Mouse (Mus musculus): ENCODE results near the gene Shb. TPM values are rescaled to one million over a fixed set of nuclear protein-coding genes. Genes with fewer than 3 reads are reported as not detected.
"Not testable (repeated sequence)": the region's sequence is repeated elsewhere in the genome, so short reads cannot be mapped to it uniquely, and the experiment has no call there.

The Shb gene
- polyA plus RNA-seq, 1 experiment from 2014 or later, result 2.7 TPM

GRCm38 (mm10) chr4:45402878-45403498, 129.3 kb downstream of the Shb start:
- H3K4me3 ChIP-seq (ENCODE audit: low read depth, low read length), result no peak overlapping the region
- no peak overlapping the region for H3K27ac ChIP-seq (ENCODE audit: low read depth, low read length)
- no peak overlapping the region for H3K4me2 ChIP-seq
- ATAC-seq (ENCODE audit: low FRiP score), result no peak
- H3K4me1 ChIP-seq (ENCODE audit: control insufficient read depth, insufficient read depth, low read length), result peaks cover 6% of the 10 kb centered on the region; the same call in 1 of the 2 replicates
- no peak for DNase-seq (ENCODE audit: low spot score, missing footprints)
- WGBS, result 91% methylated on average over 7 of the region's 7 CpGs
- H3K27me3 ChIP-seq (ENCODE audit: control insufficient read depth, insufficient read depth, low read length), result no peaks in the 10 kb centered on the region
- H3K36me3 ChIP-seq (ENCODE audit: control insufficient read depth, insufficient read depth, low read length), result peaks cover 24% of the 10 kb centered on the region; the same call in 1 of the 2 replicates
- no peaks in the 10 kb centered on the region for H3K9me3 ChIP-seq (ENCODE audit: control insufficient read depth, low read length)
- H3K9ac ChIP-seq (ENCODE audit: low read length), result no peak overlapping the region

GRCm38 (mm10) chr4:45402281-45402680, 130.0 kb downstream of the Shb start:
- no peak for ATAC-seq (ENCODE audit: low FRiP score)
- WGBS, result 95% methylated on average over 4 of the region's 4 CpGs
- H3K9ac ChIP-seq (ENCODE audit: low read length), result no peak overlapping the region
- peaks cover 25% of the 10 kb centered on the region; the same call in 1 of the 2 replicates for H3K36me3 ChIP-seq (ENCODE audit: control insufficient read depth, insufficient read depth, low read length)
- peaks cover 6% of the 10 kb centered on the region; the same call in 1 of the 2 replicates for H3K4me1 ChIP-seq (ENCODE audit: control insufficient read depth, insufficient read depth, low read length)
- DNase-seq (ENCODE audit: low spot score, missing footprints), result no peak
- no peaks in the 10 kb centered on the region for H3K9me3 ChIP-seq (ENCODE audit: control insufficient read depth, low read length)
- H3K4me3 ChIP-seq (ENCODE audit: low read depth, low read length), result no peak overlapping the region
- no peak overlapping the region for H3K27ac ChIP-seq (ENCODE audit: low read depth, low read length)
- no peaks in the 10 kb centered on the region for H3K27me3 ChIP-seq (ENCODE audit: control insufficient read depth, insufficient read depth, low read length)
- no peak overlapping the region for H3K4me2 ChIP-seq

- no peaks in the 10 kb centered on the region for H3K4me1 ChIP-seq (ENCODE audit: control insufficient read depth, insufficient read depth, low read length)
- no peak overlapping the region for H3K9ac ChIP-seq (ENCODE audit: low read length)
- no peak overlapping the region for H3K4me3 ChIP-seq (ENCODE audit: low read depth, low read length)
- no peak overlapping the region for H3K27ac ChIP-seq (ENCODE audit: low read depth, low read length)
- DNase-seq (ENCODE audit: low spot score, missing footprints), result no peak
- H3K9me3 ChIP-seq (ENCODE audit: control insufficient read depth, low read length), result no peaks in the 10 kb centered on the region
- H3K36me3 ChIP-seq (ENCODE audit: control insufficient read depth, insufficient read depth, low read length), result peaks cover 25% of the 10 kb centered on the region; the same call in 1 of the 2 replicates
- ATAC-seq (ENCODE audit: low FRiP score), result no peak
- H3K27me3 ChIP-seq (ENCODE audit: control insufficient read depth, insufficient read depth, low read length), result no peaks in the 10 kb centered on the region
- H3K4me2 ChIP-seq, result no peak overlapping the region
- 95% methylated on average over 45 of the region's 45 CpGs for WGBS
These were observed 132.7 kb downstream of the Shb start for GRCm38 (mm10) chr4:45399421-45400210.

GRCm38 (mm10) chr4:45398315-45398714, 134.0 kb downstream of the Shb start:
- ATAC-seq (ENCODE audit: low FRiP score); H3K4me1 ChIP-seq (ENCODE audit: control insufficient read depth, insufficient read depth, low read length): not testable (repeated sequence)
- peaks cover 19% of the 10 kb centered on the region; the same call in 1 of the 2 replicates for H3K36me3 ChIP-seq (ENCODE audit: control insufficient read depth, insufficient read depth, low read length)

GRCm38 (mm10) chr4:45396211-45396610, 136.1 kb downstream of the Shb start:
- 92% methylated on average over 5 of the region's 6 CpGs for WGBS
- not testable (repeated sequence) for H3K4me1 ChIP-seq (ENCODE audit: control insufficient read depth, insufficient read depth, low read length); DNase-seq (ENCODE audit: low spot score, missing footprints); H3K9ac ChIP-seq (ENCODE audit: low read length); H3K9me3 ChIP-seq (ENCODE audit: control insufficient read depth, low read length); H3K4me2 ChIP-seq; H3K27me3 ChIP-seq (ENCODE audit: control insufficient read depth, insufficient read depth, low read length); H3K4me3 ChIP-seq (ENCODE audit: low read depth, low read length); H3K27ac ChIP-seq (ENCODE audit: low read depth, low read length); ATAC-seq (ENCODE audit: low FRiP score)
- peaks cover 14% of the 10 kb centered on the region; the same call in 1 of the 2 replicates for H3K36me3 ChIP-seq (ENCODE audit: control insufficient read depth, insufficient read depth, low read length)

More at GRCm38 (mm10) chr4:45398315-45398714, 134.0 kb downstream of the Shb start:
- H3K9ac ChIP-seq (ENCODE audit: low read length); H3K27me3 ChIP-seq (ENCODE audit: control insufficient read depth, insufficient read depth, low read length); H3K4me2 ChIP-seq; DNase-seq (ENCODE audit: low spot score, missing footprints); H3K9me3 ChIP-seq (ENCODE audit: control insufficient read depth, low read length); H3K4me3 ChIP-seq (ENCODE audit: low read depth, low read length); H3K27ac ChIP-seq (ENCODE audit: low read depth, low read length): not testable (repeated sequence)
- 89% methylated on average over 5 of the region's 5 CpGs for WGBS

GRCm38 (mm10) chr4:45393658-45394057, 138.6 kb downstream of the Shb start:
- Histone ChIP-seq H3K4me1 (ENCODE audit: control insufficient read depth, insufficient read depth, low read length) (no peaks in the 10 kb centered on the region), H3K4me3 (ENCODE audit: low read depth, low read length) (no peak overlapping the region), H3K27me3 (ENCODE audit: control insufficient read depth, insufficient read depth, low read length) (no peaks in the 10 kb centered on the region), H3K9ac (ENCODE audit: low read length) (no peak overlapping the region), H3K27ac (ENCODE audit: low read depth, low read length) (no peak overlapping the region), H3K9me3 (ENCODE audit: control insufficient read depth, low read length) (no peaks in the 10 kb centered on the region), H3K4me2 (no peak overlapping the region), H3K36me3 (ENCODE audit: control insufficient read depth, insufficient read depth, low read length) (peaks cover 4% of the 10 kb centered on the region; the same call in 1 of the 2 replicates)
- ATAC-seq (ENCODE audit: low FRiP score) (no peak), DNase-seq (ENCODE audit: low spot score, missing footprints) (no peak)
- 81% methylated on average over 5 of the region's 5 CpGs for WGBS

- no peak for DNase-seq (ENCODE audit: low spot score, missing footprints)
- Histone ChIP-seq H3K4me3 (ENCODE audit: low read depth, low read length) (no peak overlapping the region), H3K27ac (ENCODE audit: low read depth, low read length) (no peak overlapping the region), H3K9me3 (ENCODE audit: control insufficient read depth, low read length) (no peaks in the 10 kb centered on the region), H3K27me3 (ENCODE audit: control insufficient read depth, insufficient read depth, low read length) (no peaks in the 10 kb centered on the region), H3K36me3 (ENCODE audit: control insufficient read depth, insufficient read depth, low read length) (peaks cover 2% of the 10 kb centered on the region; the same call in 1 of the 2 replicates), H3K4me1 (ENCODE audit: control insufficient read depth, insufficient read depth, low read length) (no peaks in the 10 kb centered on the region), H3K4me2 (no peak overlapping the region), H3K9ac (ENCODE audit: low read length) (no peak overlapping the region)
- no peak for ATAC-seq (ENCODE audit: low FRiP score)
- 88% methylated on average over 8 of the region's 8 CpGs for WGBS
These were observed 139.3 kb downstream of the Shb start for GRCm38 (mm10) chr4:45392994-45393393.

GRCm38 (mm10) chr4:45392572-45392971, 139.7 kb downstream of the Shb start:
- WGBS, result 81% methylated on average over 11 of the region's 11 CpGs

GRCm38 (mm10) chr4:45392099-45392498, 140.2 kb downstream of the Shb start:
- WGBS, result 74% methylated on average over 4 of the region's 4 CpGs
- Histone ChIP-seq H3K36me3 (ENCODE audit: control insufficient read depth, insufficient read depth, low read length) (no peaks in the 10 kb centered on the region), H3K4me3 (ENCODE audit: low read depth, low read length) (no peak overlapping the region)

More at GRCm38 (mm10) chr4:45392572-45392971, 139.7 kb downstream of the Shb start:
- H3K27me3 ChIP-seq (ENCODE audit: control insufficient read depth, insufficient read depth, low read length), result no peaks in the 10 kb centered on the region
- no peak overlapping the region for H3K27ac ChIP-seq (ENCODE audit: low read depth, low read length)
- no peaks in the 10 kb centered on the region for H3K9me3 ChIP-seq (ENCODE audit: control insufficient read depth, low read length)
- H3K4me2 ChIP-seq, result no peak overlapping the region
- DNase-seq (ENCODE audit: low spot score, missing footprints), result no peak
- no peak for ATAC-seq (ENCODE audit: low FRiP score)
- no peak overlapping the region for H3K9ac ChIP-seq (ENCODE audit: low read length)
- H3K36me3 ChIP-seq (ENCODE audit: control insufficient read depth, insufficient read depth, low read length), result no peaks in the 10 kb centered on the region
- no peaks in the 10 kb centered on the region for H3K4me1 ChIP-seq (ENCODE audit: control insufficient read depth, insufficient read depth, low read length)
- H3K4me3 ChIP-seq (ENCODE audit: low read depth, low read length), result no peak overlapping the region

More at GRCm38 (mm10) chr4:45392099-45392498, 140.2 kb downstream of the Shb start:
- Histone ChIP-seq H3K4me2 (no peak overlapping the region), H3K27me3 (ENCODE audit: control insufficient read depth, insufficient read depth, low read length) (no peaks in the 10 kb centered on the region), H3K4me1 (ENCODE audit: control insufficient read depth, insufficient read depth, low read length) (no peaks in the 10 kb centered on the region), H3K9me3 (ENCODE audit: control insufficient read depth, low read length) (no peaks in the 10 kb centered on the region), H3K27ac (ENCODE audit: low read depth, low read length) (no peak overlapping the region), H3K9ac (ENCODE audit: low read length) (no peak overlapping the region)
- ATAC-seq (ENCODE audit: low FRiP score), result no peak
- no peak for DNase-seq (ENCODE audit: low spot score, missing footprints)
